Mouse (Mus musculus) ES-Bruce4 (cell line): Measurements from ENCODE around the gene Batf.

Source experiments
- CTCF ChIP-seq: IDR thresholded peaks from one replicate; pipeline ENCODE4 v1.8.1; 2011; ENCODE audit warnings: low read depth, low read length
- EP300 ChIP-seq: IDR thresholded peaks from 2 replicates; pipeline ENCODE4 v1.6.1; 2011; ENCODE audit warnings: low read depth, low read length; ENCODE audit not compliant: insufficient read depth

- TF ChIP-seq CTCF (no peak), EP300 (no peak)
Observed at GRCm38 (mm10) chr12:85668696-85669095, 17.8 kb upstream of the Batf start.
